Mouse (Mus musculus): Measurements from ENCODE around the gene Tor3a.

DNA sequence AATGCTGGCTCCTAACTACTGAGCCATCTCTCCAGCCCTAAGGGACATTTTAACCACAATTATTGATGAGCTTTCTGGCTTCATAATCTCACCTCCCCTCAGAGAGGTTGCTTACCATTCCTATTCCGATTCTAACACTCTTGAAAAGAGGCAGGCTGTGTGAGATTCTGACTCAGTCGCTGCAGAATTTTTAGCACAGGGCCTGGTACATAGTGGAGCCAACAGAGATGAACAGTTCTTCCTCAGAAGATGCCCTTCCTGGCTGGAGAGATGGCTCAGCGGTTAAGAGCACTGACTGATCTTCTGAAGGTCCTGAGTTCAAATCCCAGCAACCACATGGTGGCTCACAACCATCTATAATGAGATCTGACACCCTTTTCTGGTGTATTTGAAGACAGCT, 2.2 kb downstream of the Tor3a start:
- TF ChIP-seq CTCF (IDR thresholded peaks at IDR 0.05; ENCODE audit: low read depth) (no peak), EP300 (IDR thresholded peaks at IDR 0.05; ENCODE audit: low read depth) (no peak)

Measured in liver, embryonic 14.5 days (tissue).